Mouse (Mus musculus) mouse embryonic stem cell (cell line): Measurements from ENCODE around the gene Tmem63b.

ENCODE experiments used
- in situ Hi-C, 2 experiments: fragments of 300-500 bp; cut with MboI; formaldehyde crosslinking; loops; 1 replicate in 1 of 2; 3 replicates in 1 of 2; pipeline ENCODE4 v1.14.3; 2019 to 2020; ENCODE audit warnings: low sequenced_read_pairs in 2 of 2, low pct_unique_long_range_greater_than_20kb in 1 of 2, mixed read lengths in 1 of 2; ENCODE audit not compliant: unreplicated experiment in 1 of 2

Gene Tmem63b

GRCm38 (mm10) chr17:45710407-45710806 lies 23.7 kb upstream of the Tmem63b start:
- in situ Hi-C loops = no loop called here

GRCm38 (mm10) chr17:45709829-45710228 lies 23.1 kb upstream of the Tmem63b start:
- in situ Hi-C loops = no loop called here

- in situ Hi-C loops = no loop called here
These were observed 21.5 kb upstream of the Tmem63b start for GRCm38 (mm10) chr17:45708179-45708578.

- in situ Hi-C loops = no loop called here
These were observed 20.7 kb upstream of the Tmem63b start for GRCm38 (mm10) chr17:45707376-45707775.

GRCm38 (mm10) chr17:45706796-45707195 lies 20.1 kb upstream of the Tmem63b start:
- in situ Hi-C loops = no loop called here

- in situ Hi-C loops = no loop called here
These were observed 16.5 kb upstream of the Tmem63b start for GRCm38 (mm10) chr17:45703187-45703586.

- in situ Hi-C loops = no loop called here
These were observed 15.5 kb upstream of the Tmem63b start for GRCm38 (mm10) chr17:45702254-45702653.

GRCm38 (mm10) chr17:45701236-45701591 lies 14.5 kb upstream of the Tmem63b start:
- in situ Hi-C loops = no loop called here

- in situ Hi-C loops = no loop called here
These were observed 14.0 kb upstream of the Tmem63b start for GRCm38 (mm10) chr17:45700496-45701235.

- in situ Hi-C loops = no loop called here
These were observed 12.5 kb upstream of the Tmem63b start for GRCm38 (mm10) chr17:45699039-45699740.

GRCm38 (mm10) chr17:45698368-45698767 lies 11.7 kb upstream of the Tmem63b start:
- in situ Hi-C loops = no loop called here

- in situ Hi-C loops = no loop called here
These were observed 10.3 kb upstream of the Tmem63b start for GRCm38 (mm10) chr17:45696981-45697380.

- in situ Hi-C loops = no loop called here
These were observed 8.8 kb upstream of the Tmem63b start for GRCm38 (mm10) chr17:45695227-45696120.

GRCm38 (mm10) chr17:45693812-45694565 lies 7.3 kb upstream of the Tmem63b start:
- in situ Hi-C loops = no loop called here

GRCm38 (mm10) chr17:45692159-45692558 lies 5.5 kb upstream of the Tmem63b start:
- in situ Hi-C loops = no loop called here

GRCm38 (mm10) chr17:45690044-45690443 lies 3.3 kb upstream of the Tmem63b start:
- in situ Hi-C loops = no loop called here

- in situ Hi-C loops = no loop called here
These were observed 2.4 kb upstream of the Tmem63b start for GRCm38 (mm10) chr17:45689120-45689519.

- in situ Hi-C loops = no loop called here
These were observed 549 bp downstream of the Tmem63b start, which contains the start of gene Mrpl14 for GRCm38 (mm10) chr17:45686093-45686619. Gene Mrpl14, plus strand, starts transcription at chr17:45686322.
